Mouse (Mus musculus) heart, embryonic 10.5 days (tissue): ENCODE data around the gene Zfp94. TPM values are rescaled to one million over a fixed set of nuclear protein-coding genes. Genes with fewer than 3 reads are reported as not detected.

Source experiments
- DNase-seq: peaks from one replicate; pipeline ENCODE4 v3.0.0-alpha.2; 2017; ENCODE audit warnings: low spot score
- H3K27ac ChIP-seq: fragments of 300-500 bp; sonication (generic); 2 replicates; pipeline ENCODE4 v1.5.1; 2016; ENCODE audit warnings: mild to moderate bottlenecking
- H3K27me3 ChIP-seq: fragments of 300-500 bp; sonication (generic); 2 replicates; pipeline ENCODE4 v1.6.1; 2016; ENCODE audit warnings: mild to moderate bottlenecking; ENCODE audit not compliant: poor library complexity, insufficient read depth, severe bottlenecking
- H3K36me3 ChIP-seq: fragments of 300-500 bp; sonication (generic); 2 replicates; pipeline ENCODE4 v1.6.1; 2016; ENCODE audit warnings: mild to moderate bottlenecking, moderate library complexity
- H3K4me1 ChIP-seq: fragments of 300-500 bp; sonication (generic); 2 replicates; pipeline ENCODE4 v1.6.1; 2016; ENCODE audit warnings: mild to moderate bottlenecking
- H3K4me3 ChIP-seq: fragments of 300-500 bp; sonication (generic); 2 replicates; pipeline ENCODE4 v1.5.1; 2016; ENCODE audit warnings: mild to moderate bottlenecking, moderate library complexity
- H3K9me3 ChIP-seq: fragments of 300-500 bp; sonication (generic); 2 replicates; pipeline ENCODE4 v1.6.1; 2016; ENCODE audit warnings: mild to moderate bottlenecking, moderate library complexity
- WGBS: fragments of 180-500 bp; shearing (Covaris S2); methylation state at CpG from one replicate; pipeline ENCODE4 v1.1.7; 2016; 5-methylcytosine and 5-hydroxymethylcytosine counted together
- polyA plus RNA-seq: library from polyadenylated mRNA; unstranded; fragments of >200 nt; fragmentation: Nextera tagmentation; extraction: Ambion mirVana; gene quantifications from 2 replicates; pipeline ENCODE4 v1.2.1, GENCODE M21; 2016

Gene Zfp94
- polyA plus RNA-seq: 7.0 and 10.1 TPM in 2 replicates

DNA sequence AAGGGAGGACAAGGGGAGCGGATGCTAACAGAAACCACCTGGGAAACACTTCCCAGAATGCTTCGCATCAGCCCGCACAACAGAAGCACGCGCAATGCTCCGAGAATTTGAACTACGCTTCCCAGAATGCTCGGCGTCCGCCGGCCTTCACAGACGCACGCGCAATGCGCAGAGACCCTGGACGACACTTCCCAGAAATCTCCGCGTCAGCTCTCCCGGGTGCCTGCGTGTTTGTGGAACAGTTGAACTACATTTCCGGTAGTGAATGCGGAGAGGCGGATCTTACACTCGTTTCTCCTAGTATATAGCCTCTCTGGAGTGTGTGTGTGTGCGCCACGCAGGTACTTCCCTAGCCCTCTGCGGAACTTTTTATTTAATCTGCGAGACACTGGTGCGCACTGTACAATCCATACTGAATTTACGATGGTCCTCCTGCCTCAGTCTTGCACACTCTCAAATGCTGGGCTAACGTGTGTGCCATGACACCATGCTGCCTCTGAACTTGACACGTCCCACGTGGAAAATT is at the start of gene Zfp94:
TSS of gene Zfp94 (minus strand) at position 100 of the 526 bp plus-strand sequence.
- H3K27ac ChIP-seq: peak within 1 kb of the TSS; percentile 84
- peaks cover 16% of the 10 kb centered on the region for H3K36me3 ChIP-seq
- WGBS: 1% methylated on average over 33 of the region's 33 CpGs
- H3K9me3 ChIP-seq: no peaks in the 10 kb centered on the region
- H3K4me1 ChIP-seq: peaks cover 7% of the 10 kb centered on the region
- peak; percentile 98 for DNase-seq
- peak within 1 kb of the TSS; percentile 63 for H3K4me3 ChIP-seq
- H3K27me3 ChIP-seq: 0 out of 2 replicates have a peak, but pooled peaks cover 3% of the 10 kb centered on the region

DNA sequence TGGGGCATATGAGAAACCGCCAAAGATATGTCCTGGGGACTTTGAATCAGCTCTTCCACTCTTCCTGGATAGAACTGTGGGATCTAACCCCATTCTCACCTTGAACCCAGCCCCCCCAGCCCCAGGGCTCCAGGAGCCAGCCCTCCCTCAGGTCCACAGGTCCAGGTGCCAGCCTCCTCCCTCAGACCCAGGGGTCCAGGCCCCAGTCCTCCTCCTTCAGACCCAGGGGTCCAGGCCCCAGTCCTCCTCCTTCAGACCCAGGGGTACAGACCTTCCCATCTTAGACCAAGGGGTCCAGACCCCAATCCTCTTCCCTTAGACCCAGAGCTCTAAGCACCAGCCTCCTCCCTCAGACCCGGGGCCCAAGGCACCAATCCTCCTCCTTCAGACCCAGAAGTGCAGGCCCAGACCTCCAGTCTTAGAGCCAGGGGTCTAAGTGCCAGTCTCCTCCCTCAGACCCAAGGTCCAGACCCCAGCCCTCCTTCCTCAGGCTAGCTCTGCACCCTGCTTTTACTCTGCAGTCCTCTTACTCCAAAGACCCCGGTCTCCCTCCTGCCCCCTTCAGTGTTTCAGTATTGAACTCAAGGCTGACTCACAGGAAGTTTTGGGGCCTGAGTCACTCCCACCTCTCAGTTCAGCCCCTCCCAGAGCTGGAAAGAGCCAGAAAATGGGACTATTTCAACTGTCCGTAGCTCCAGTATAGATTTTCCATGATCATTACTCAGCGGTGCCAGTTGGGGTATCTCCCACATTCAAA is 49.0 kb upstream of the Zfp94 start:
- Histone ChIP-seq H3K27me3 (peaks cover 8% of the 10 kb centered on the region), H3K27ac (peak overlapping the region; percentile 56), H3K36me3 (no peaks in the 10 kb centered on the region), H3K4me3 (no peak overlapping the region), H3K9me3 (no peaks in the 10 kb centered on the region), H3K4me1 (peaks cover 13% of the 10 kb centered on the region; the same call in 1 of the 2 replicates)
- 68% methylated on average over 5 of the region's 5 CpGs for WGBS
- no peak for DNase-seq

DNA sequence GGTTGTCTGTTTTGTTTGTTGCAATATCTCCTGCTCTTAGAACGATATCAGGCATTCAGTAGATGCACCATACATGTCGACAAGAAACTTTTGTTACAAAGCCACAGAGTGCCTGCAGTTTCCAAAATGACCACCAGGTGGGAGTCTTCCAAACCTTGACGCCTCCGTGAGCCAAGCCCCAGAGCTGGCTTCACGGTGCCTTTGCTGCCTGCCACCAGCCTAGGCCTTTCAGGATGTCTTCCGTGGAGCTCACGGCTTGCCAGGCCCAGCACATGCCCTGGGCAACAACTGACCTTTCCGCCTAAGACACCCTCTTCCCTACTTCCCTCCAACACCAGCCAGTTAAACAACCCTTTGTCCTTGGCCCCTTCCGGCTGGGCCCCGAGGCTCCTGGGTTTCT is 48.4 kb upstream of the Zfp94 start:
- H3K4me3 ChIP-seq: no peak overlapping the region
- 0 out of 2 replicates have a peak, but pooled peaks cover 4% of the 10 kb centered on the region for H3K27me3 ChIP-seq
- no peaks in the 10 kb centered on the region for H3K9me3 ChIP-seq
- H3K4me1 ChIP-seq: peaks cover 7% of the 10 kb centered on the region; the same call in 1 of the 2 replicates
- H3K27ac ChIP-seq: peak overlapping the region; percentile 56
- peak; percentile 86 for DNase-seq
- 24% methylated on average over 10 of the region's 10 CpGs for WGBS
- H3K36me3 ChIP-seq: no peaks in the 10 kb centered on the region

DNA sequence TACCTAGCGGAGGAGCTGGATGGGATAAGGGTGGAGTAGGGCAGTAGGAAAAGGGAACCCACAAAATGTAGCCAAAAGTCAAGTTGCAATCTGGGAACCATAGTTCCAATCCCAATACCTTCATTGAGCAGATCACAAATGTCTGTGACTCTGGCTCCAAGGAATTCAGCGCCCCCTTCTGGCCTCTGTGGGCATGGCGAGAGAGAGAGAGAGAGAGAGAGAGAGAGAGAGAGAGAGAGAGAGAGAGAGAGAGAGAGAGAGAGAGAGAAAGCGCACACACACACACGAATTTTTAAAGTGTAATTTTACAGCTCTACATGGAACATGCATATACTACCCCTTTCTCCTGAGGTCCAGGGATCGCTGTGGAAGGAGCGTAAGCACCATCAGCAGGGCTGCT is 46.8 kb upstream of the Zfp94 start:
- 0 out of 2 replicates have a peak, but pooled peaks cover 4% of the 10 kb centered on the region for H3K4me1 ChIP-seq
- no peak overlapping the region for H3K4me3 ChIP-seq
- no peaks in the 10 kb centered on the region for H3K36me3 ChIP-seq
- H3K27me3 ChIP-seq: 0 out of 2 replicates have a peak, but pooled peaks cover 4% of the 10 kb centered on the region
- H3K27ac ChIP-seq: no peak overlapping the region
- no peaks in the 10 kb centered on the region for H3K9me3 ChIP-seq
- 18% methylated on average over 7 of the region's 7 CpGs for WGBS
- no peak for DNase-seq

DNA sequence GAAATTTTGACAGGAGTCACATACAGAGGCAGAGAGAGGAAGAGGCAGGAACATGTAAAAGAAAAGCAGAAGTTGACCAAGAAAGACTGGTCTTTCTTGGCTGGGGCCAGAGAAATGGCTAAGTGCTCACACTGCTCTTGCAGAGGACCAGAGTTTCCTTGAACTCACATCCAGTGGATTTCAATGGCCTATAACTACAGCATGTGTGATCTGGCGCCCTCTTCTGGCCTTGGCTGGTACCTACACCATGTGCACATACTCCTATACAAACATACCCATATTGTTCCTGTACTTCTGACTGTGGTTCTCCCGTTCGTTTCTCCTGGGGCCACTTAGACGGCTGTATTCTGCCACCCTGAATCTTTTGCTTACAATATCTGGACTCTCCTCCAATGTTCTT is 44.5 kb upstream of the Zfp94 start:
- 0 out of 2 replicates have a peak, but pooled peaks cover 3% of the 10 kb centered on the region for H3K9me3 ChIP-seq
- no peak for DNase-seq
- H3K27ac ChIP-seq: no peak overlapping the region
- no peaks in the 10 kb centered on the region for H3K36me3 ChIP-seq
- H3K4me3 ChIP-seq: no peak overlapping the region
- H3K4me1 ChIP-seq: 0 out of 2 replicates have a peak, but pooled peaks cover 4% of the 10 kb centered on the region
- 59% methylated on average over 4 of the region's 4 CpGs for WGBS
- H3K27me3 ChIP-seq: 0 out of 2 replicates have a peak, but pooled peaks cover 4% of the 10 kb centered on the region

DNA sequence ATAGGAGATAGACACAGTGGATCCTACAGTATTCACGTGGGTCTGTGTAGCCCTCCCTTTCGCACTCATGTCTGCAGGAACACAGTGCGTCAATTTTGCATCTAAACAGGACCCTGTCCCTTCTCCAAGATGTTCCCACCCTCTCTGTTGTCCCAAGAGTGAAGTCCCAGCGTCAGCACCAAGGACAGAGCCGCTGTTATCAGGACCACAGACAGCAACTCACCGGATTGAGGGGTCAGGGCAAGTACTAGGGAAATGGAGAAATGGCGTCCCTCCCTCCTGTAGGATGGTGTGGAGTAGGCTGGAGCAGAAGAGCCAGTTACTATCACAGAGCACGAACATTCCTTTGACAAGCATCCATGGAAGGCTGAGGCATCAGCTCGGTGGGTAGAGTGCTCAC is 42.8 kb upstream of the Zfp94 start:
- H3K4me3 ChIP-seq: no peak overlapping the region
- H3K36me3 ChIP-seq: no peaks in the 10 kb centered on the region
- WGBS: 19% methylated on average over 9 of the region's 9 CpGs
- no peak for DNase-seq
- 0 out of 2 replicates have a peak, but pooled peaks cover 4% of the 10 kb centered on the region for H3K27me3 ChIP-seq
- no peak overlapping the region for H3K27ac ChIP-seq
- 0 out of 2 replicates have a peak, but pooled peaks cover 3% of the 10 kb centered on the region for H3K9me3 ChIP-seq
- no peaks in the 10 kb centered on the region for H3K4me1 ChIP-seq

DNA sequence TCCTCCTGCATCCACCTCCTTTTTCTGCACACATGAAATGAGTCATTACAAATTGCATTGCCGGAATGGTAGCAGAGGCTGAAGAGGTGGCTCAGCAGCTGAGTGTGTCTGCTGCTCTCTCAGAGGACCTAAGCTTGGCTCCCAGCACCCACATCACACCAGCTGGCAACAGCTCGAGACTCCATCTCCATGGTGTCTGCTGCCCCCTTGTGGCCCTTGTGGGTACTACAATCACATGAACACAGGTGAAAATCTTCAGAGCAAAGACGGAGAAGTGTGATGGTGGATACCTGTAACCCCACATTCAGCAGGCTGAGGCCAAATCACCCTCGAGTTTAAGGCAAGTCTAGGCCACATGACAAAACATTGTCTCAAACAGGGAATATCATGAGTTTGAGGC is 41.4 kb upstream of the Zfp94 start:
- WGBS: 49% methylated on average over 4 of the region's 4 CpGs
- Histone ChIP-seq H3K27ac (no peak overlapping the region), H3K4me1 (no peaks in the 10 kb centered on the region), H3K27me3 (peaks cover 12% of the 10 kb centered on the region; the same call in 1 of the 2 replicates), H3K9me3 (0 out of 2 replicates have a peak, but pooled peaks cover 3% of the 10 kb centered on the region), H3K4me3 (no peak overlapping the region), H3K36me3 (no peaks in the 10 kb centered on the region)
- DNase-seq: no peak

DNA sequence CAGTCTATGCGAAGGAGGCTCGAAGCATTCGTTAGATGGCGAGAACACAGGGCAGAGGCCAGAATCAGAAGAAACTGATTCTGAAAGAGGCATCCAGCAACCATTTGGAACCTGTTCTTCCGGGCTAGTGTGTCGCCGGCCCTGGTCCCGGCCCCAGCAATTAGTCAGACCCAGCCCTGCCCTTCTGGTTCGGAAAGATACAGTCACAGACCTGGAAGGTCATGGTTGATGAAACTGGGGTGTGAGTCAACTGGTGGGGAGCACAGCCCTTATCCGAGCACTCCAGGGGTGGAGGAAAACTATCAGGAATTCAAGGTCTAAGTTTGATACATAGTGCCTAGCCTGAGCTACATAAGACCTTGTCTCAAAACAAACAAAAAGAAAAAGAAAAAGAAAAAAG is 39.6 kb upstream of the Zfp94 start:
- Histone ChIP-seq H3K36me3 (no peaks in the 10 kb centered on the region), H3K4me3 (no peak overlapping the region), H3K27me3 (peaks cover 19% of the 10 kb centered on the region; the same call in 1 of the 2 replicates), H3K27ac (no peak overlapping the region), H3K9me3 (0 out of 2 replicates have a peak, but pooled peaks cover 3% of the 10 kb centered on the region), H3K4me1 (no peaks in the 10 kb centered on the region)
- 72% methylated on average over 10 of the region's 10 CpGs for WGBS
- no peak for DNase-seq

DNA sequence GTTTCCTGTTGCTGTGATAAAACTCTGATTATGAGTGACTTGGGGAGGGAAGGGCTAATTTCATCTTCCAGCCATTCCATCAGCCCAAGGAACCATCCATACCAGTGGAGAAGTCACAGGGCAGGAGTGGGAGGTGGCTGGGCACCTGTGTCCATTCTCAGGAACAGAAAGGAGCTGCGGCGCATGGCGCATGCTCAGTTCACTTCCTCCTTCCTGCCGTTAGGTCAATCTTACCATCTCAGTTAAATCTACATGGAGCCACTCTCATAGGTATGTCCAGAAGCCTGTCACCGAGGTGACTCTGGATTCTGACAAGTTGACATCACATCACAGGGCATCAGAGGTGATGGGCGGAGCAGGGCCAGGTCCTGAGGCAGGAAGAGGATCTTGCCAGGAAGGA is 39.2 kb upstream of the Zfp94 start:
- no peaks in the 10 kb centered on the region for H3K4me1 ChIP-seq
- H3K4me3 ChIP-seq: no peak overlapping the region
- H3K27me3 ChIP-seq: peaks cover 19% of the 10 kb centered on the region; the same call in 1 of the 2 replicates
- H3K9me3 ChIP-seq: 0 out of 2 replicates have a peak, but pooled peaks cover 3% of the 10 kb centered on the region
- DNase-seq: no peak
- H3K27ac ChIP-seq: no peak overlapping the region
- 80% methylated on average over 6 of the region's 6 CpGs for WGBS
- no peaks in the 10 kb centered on the region for H3K36me3 ChIP-seq

DNA sequence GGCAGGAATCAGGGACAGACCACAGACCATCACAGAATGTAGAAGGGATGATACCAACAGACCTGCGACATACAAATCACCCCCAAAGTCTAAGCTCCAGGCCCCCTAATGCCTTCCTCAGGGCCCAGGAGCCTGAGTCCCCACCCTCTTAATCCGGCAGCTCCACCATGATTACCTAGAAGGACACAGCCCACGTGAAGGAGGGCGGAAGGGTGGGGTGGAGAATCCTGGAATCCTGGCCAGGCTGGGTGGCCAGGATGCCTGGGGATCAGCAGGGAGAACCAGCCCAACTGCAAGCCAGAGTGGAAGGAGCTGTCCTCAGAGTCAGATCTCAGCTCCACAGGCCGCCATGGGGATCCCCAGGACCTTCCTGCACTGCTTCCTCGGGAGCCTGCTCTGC is 32.4 kb upstream of the Zfp94 start, which contains the start of gene Lypd5:
TSS of gene Lypd5 (plus strand) at position 301 of the 400 bp plus-strand sequence.
- WGBS: 39% methylated on average over 6 of the region's 6 CpGs
- H3K36me3 ChIP-seq: no peaks in the 10 kb centered on the region
- no peak within 1 kb of the TSS for H3K4me3 ChIP-seq
- no peaks in the 10 kb centered on the region for H3K9me3 ChIP-seq
- H3K4me1 ChIP-seq: no peaks in the 10 kb centered on the region
- DNase-seq: no peak
- H3K27me3 ChIP-seq: peaks cover 19% of the 10 kb centered on the region; the same call in 1 of the 2 replicates
- no peak within 1 kb of the TSS for H3K27ac ChIP-seq

DNA sequence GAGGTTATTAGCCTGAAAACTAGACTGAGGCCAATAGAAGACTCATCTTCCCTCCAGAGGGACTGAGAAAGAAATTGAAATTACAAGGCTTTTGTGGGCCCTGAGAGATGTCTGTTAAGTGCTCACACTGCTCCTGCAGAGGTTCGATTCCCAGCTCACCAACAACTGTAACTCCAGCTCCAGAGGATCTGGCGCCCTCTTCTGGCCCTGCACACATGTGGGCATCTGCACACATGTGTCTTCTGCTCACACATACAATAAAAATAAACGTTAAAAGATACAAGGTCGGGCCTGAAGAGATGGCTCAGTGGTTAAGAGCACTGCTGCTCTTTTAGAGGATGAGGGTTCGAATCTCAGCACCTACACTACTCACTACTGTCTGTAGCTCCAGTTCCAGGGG is 30.0 kb upstream of the Zfp94 start:
- 0 out of 2 replicates have a peak, but pooled peaks cover 4% of the 10 kb centered on the region for H3K27me3 ChIP-seq
- no peaks in the 10 kb centered on the region for H3K9me3 ChIP-seq
- no peak for DNase-seq
- 61% methylated on average over 5 of the region's 5 CpGs for WGBS
- no peak overlapping the region for H3K27ac ChIP-seq
- H3K4me1 ChIP-seq: no peaks in the 10 kb centered on the region
- H3K36me3 ChIP-seq: no peaks in the 10 kb centered on the region
- H3K4me3 ChIP-seq: no peak overlapping the region

DNA sequence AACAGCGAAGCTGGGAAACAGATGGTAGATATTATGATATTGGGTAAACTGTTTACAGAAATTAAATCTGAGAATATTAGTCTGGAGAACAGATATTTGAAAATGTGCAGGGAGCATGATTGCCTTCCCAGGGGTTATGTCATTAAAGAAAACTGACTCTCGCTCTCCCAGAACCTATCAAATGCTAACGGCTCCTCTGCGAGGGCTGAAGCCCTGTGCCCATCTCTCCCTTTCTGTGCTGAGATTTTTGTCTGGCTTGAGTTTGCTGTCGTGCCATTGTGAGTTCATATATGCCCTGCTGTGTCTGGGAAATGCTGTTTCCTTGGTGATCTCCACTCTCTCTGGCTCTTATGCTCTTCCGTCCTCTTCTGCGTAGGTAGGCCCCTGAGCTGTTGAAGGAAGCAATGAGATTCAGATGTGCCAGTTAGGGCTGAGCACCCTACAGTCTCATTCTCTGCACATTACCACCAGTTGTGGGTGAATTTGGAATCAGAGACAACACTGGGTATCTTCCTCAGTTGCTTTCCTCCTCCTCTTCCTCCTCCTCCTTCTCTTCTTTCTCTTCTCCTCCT is 27.3 kb upstream of the Zfp94 start:
- Histone ChIP-seq H3K4me3 (no peak overlapping the region), H3K4me1 (no peaks in the 10 kb centered on the region), H3K36me3 (no peaks in the 10 kb centered on the region), H3K27me3 (no peaks in the 10 kb centered on the region), H3K9me3 (no peaks in the 10 kb centered on the region), H3K27ac (no peak overlapping the region)
- WGBS: 69% methylated on average over 7 of the region's 7 CpGs
- DNase-seq: no peak

DNA sequence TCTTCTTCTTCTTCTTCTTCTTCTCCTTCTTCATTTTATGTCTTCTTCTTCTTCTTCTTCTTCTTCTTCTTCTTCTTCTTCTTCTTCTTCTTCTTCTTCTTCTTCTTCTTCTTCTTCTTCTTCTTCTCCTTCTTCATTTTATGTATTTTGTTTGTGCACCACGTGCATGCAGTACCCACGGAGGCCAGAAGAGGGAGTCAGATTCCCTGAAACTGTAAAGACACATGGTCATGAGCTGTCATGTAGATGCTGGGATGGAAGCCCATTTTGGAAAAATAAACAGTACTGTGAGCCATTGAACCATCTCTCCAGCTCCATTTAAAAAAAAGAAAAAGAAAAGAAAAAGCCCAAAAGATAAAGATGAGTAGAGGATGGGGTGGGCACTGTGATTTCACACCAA is 21.8 kb upstream of the Zfp94 start:
- no peaks in the 10 kb centered on the region for H3K9me3 ChIP-seq
- WGBS: 37% methylated on average over 2 of the region's 2 CpGs
- DNase-seq: no peak

More for the DNA sequence above, 21.8 kb upstream of the Zfp94 start:
- no peak overlapping the region for H3K27ac ChIP-seq
- H3K27me3 ChIP-seq: peaks cover 18% of the 10 kb centered on the region
- no peaks in the 10 kb centered on the region for H3K36me3 ChIP-seq
- no peaks in the 10 kb centered on the region for H3K4me1 ChIP-seq
- no peak overlapping the region for H3K4me3 ChIP-seq
